Mouse (Mus musculus) liver, embryonic 18 days (tissue): ENCODE measurements around the gene Kyat3. TPM values are rescaled to one million over a fixed set of nuclear protein-coding genes. Genes with fewer than 3 reads are reported as not detected.

Experiments used
- polyA plus RNA-seq: library from polyadenylated mRNA; depleted of rRNA; stranded (reverse); fragments of >200 nt; gene quantifications from 2 replicates; pipeline ENCODE4 v1.2.3, GENCODE M21; 2012; rRNA removed

The Kyat3 gene
- 52.0 and 58.5 TPM in 2 replicates for polyA plus RNA-seq

GRCm38 (mm10) chr3:142700442-142701322, at the start of gene Kyat3:
Gene Kyat3 (plus strand): TSS chr3:142701051.

DNA sequence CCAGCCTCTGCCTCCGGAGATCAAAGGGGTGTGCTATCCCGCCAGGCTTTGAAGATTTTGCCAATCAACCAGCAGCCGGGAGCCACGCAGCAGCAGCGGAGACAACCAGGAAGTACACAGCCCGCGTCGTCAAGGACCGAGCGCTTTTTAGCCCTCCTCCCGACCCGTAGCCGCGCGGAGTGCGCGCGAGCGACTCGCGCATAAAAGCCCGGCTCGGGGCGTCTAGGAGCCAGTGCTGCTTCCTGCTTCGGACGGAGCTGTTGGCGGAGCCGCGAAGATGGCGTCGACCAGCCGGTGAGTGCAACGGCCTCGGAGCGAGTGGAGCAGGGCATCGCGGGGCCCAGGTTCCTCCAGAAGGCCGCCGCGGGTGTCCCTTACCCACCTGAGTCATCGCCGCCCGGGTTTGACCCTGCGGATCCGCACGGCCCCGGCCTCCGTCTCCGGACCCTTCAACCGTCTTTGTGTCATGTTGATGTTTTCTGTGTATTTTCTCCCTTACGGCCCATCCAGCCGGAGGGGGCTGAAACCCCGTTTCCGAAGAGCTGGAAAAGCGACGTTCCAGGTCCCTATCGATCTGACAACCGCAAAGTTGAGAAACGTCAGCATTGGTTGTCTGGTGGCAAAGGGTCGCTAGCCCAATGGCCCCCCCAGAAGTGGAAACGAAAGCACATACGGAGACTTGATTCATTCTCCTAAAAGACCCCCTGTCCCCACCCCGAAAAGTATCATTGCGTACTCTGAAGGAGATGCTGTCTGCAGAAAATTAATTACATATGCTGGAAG, 64.3 kb downstream of the Kyat3 start, which contains the start of gene Gtf2b:
Gtf2b (plus strand) TSS at position 51 of the 783 bp plus-strand sequence.

Other genes with a start within 250 kb of the Kyat3 start
- gene Gbp5, start 207.1 kb upstream of the Kyat3 start, polyA plus RNA-seq: 0.90 and 1.2 TPM in 2 replicates
- gene Gbp7, start 170.7 kb upstream of the Kyat3 start, polyA plus RNA-seq: 4.5 and 5.1 TPM in 2 replicates
- 6.9 and 8.5 TPM in 2 replicates for gene Gbp3, start 141.0 kb upstream of the Kyat3 start, polyA plus RNA-seq
- gene Gbp2b, start 106.2 kb upstream of the Kyat3 start, polyA plus RNA-seq: 0.02 and 0.07 TPM in 2 replicates
- gene Gbp2, start 80.4 kb upstream of the Kyat3 start, polyA plus RNA-seq: 3.1 and 4.8 TPM in 2 replicates
- 62.6 and 77.1 TPM in 2 replicates for gene Gtf2b, start 64.0 kb downstream of the Kyat3 start, polyA plus RNA-seq
- gene Pkn2, start 181.0 kb downstream of the Kyat3 start, polyA plus RNA-seq: 10.2 and 11.1 TPM in 2 replicates